Mouse (Mus musculus) midbrain, embryonic 10.5 days (tissue): ENCODE data around the gene Rsg1. TPM values are rescaled to one million over a fixed set of nuclear protein-coding genes. Genes with fewer than 3 reads are reported as not detected.
A peak's percentile ranks its signal among the peaks of the same experiment; 100 is the strongest.

Experiments used
- DNase-seq: peaks from one replicate; pipeline ENCODE4 v3.0.0-alpha.2; 2017; ENCODE audit warnings: low spot score
- H3K27ac ChIP-seq: fragments of 300-500 bp; sonication (generic); replicated peaks from 2 replicates; pipeline ENCODE4 v1.5.1; 2016; ENCODE audit warnings: mild to moderate bottlenecking
- H3K27me3 ChIP-seq: fragments of 300-500 bp; sonication (generic); 2 replicates; pipeline ENCODE4 v1.6.1; 2016; ENCODE audit warnings: low read depth, mild to moderate bottlenecking; ENCODE audit not compliant: poor library complexity, severe bottlenecking
- H3K36me3 ChIP-seq: fragments of 300-500 bp; sonication (generic); 2 replicates; pipeline ENCODE4 v1.6.1; 2016; ENCODE audit warnings: mild to moderate bottlenecking, moderate library complexity
- H3K4me1 ChIP-seq: fragments of 300-500 bp; sonication (generic); 2 replicates; pipeline ENCODE4 v1.6.1; 2016
- H3K4me3 ChIP-seq: fragments of 300-500 bp; sonication (generic); 2 replicates; pipeline ENCODE4 v1.5.1; 2016; ENCODE audit warnings: mild to moderate bottlenecking, moderate library complexity
- H3K9me3 ChIP-seq: fragments of 300-500 bp; sonication (generic); replicated peaks from 2 replicates; pipeline ENCODE4 v1.6.1; 2016; ENCODE audit warnings: mild to moderate bottlenecking
- WGBS: fragments of 180-500 bp; shearing (Covaris S2); methylation state at CpG from one replicate; pipeline ENCODE4 v1.1.7; 2016; 5-methylcytosine and 5-hydroxymethylcytosine counted together
- polyA plus RNA-seq: library from polyadenylated mRNA; unstranded; fragments of >200 nt; fragmentation: Nextera tagmentation; extraction: Ambion mirVana; gene quantifications from 2 replicates; pipeline ENCODE4 v1.2.1, GENCODE M21; 2016

Gene Rsg1
- polyA plus RNA-seq, 1 experiment from 2014 or later = 7.4 TPM

DNA sequence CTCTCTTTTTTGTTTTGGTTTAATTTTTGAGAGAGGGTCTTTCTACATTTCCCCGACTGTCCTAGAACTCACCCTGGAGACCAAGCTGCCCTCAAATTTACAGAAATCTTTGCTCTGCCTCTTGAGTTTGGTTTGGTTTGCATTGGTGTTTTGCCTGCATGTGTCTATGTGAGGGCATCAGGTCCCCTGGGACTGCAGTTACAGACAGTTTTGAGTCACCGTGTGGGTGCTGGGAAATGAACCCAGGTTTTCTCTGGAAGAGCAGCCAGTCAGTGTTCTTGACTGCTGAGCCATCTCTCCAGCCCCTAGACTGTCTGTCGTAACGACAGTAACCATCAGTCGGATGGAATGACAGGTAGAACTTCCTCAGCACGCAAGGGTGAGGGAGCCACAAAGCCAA, 19.2 kb upstream of the Rsg1 start:
- Histone ChIP-seq H3K9me3 (no peaks in the 10 kb centered on the region), H3K27me3 (no peaks in the 10 kb centered on the region), H3K4me1 (0 out of 2 replicates have a peak, but pooled peaks cover 3% of the 10 kb centered on the region), H3K27ac (no peak overlapping the region), H3K4me3 (no peak overlapping the region), H3K36me3 (peaks cover 96% of the 10 kb centered on the region)
- no peak for DNase-seq
- 93% methylated on average over 6 of the region's 6 CpGs for WGBS

- no peaks in the 10 kb centered on the region for H3K4me1 ChIP-seq
- H3K9me3 ChIP-seq = no peaks in the 10 kb centered on the region
- DNase-seq = no peak
- WGBS = 96% methylated on average over 13 of the region's 13 CpGs
- H3K4me3 ChIP-seq = no peak overlapping the region
- H3K36me3 ChIP-seq = peaks cover 99% of the 10 kb centered on the region
- no peaks in the 10 kb centered on the region for H3K27me3 ChIP-seq
- no peak overlapping the region for H3K27ac ChIP-seq
Observed at GRCm38 (mm10) chr4:141196981-141197685, 16.6 kb upstream of the Rsg1 start.

- H3K4me1 ChIP-seq = no peaks in the 10 kb centered on the region
- 91% methylated on average over 13 of the region's 13 CpGs for WGBS
- H3K27ac ChIP-seq = no peak overlapping the region
- H3K27me3 ChIP-seq = no peaks in the 10 kb centered on the region
- H3K4me3 ChIP-seq = no peak overlapping the region
- DNase-seq = no peak
- H3K36me3 ChIP-seq = peaks cover 100% of the 10 kb centered on the region
- no peaks in the 10 kb centered on the region for H3K9me3 ChIP-seq
Observed at GRCm38 (mm10) chr4:141197686-141198035, 16.1 kb upstream of the Rsg1 start.

GRCm38 (mm10) chr4:141200906-141201305, 12.8 kb upstream of the Rsg1 start:
- H3K27me3 ChIP-seq = no peaks in the 10 kb centered on the region
- H3K9me3 ChIP-seq = no peaks in the 10 kb centered on the region
- no peak overlapping the region for H3K27ac ChIP-seq
- H3K36me3 ChIP-seq = peaks cover 91% of the 10 kb centered on the region
- DNase-seq = no peak
- H3K4me1 ChIP-seq = no peaks in the 10 kb centered on the region
- 82% methylated on average over 11 of the region's 11 CpGs for whole genome bisulfite sequencing
- no peak overlapping the region for H3K4me3 ChIP-seq

DNA sequence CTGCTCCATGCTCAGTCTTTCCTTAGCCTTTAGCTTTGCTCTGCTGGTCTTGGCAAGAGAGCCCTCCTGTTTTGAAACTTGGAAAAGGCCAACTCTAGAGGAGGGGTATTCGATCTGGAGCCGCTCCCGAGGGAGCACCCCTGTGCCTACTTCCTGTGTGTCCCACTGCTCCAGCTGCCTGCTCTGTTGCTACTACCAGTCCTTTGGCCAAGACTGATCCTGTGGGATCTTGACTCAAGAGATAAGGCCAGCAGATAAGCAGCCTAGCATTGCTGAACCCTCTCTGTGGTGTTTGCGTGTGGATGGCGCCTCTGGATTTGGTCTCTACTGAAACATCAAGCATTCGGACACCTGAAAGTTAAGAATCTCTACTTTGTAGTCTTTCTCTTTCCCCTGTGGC, 11.6 kb upstream of the Rsg1 start:
- Histone ChIP-seq H3K9me3 (no peaks in the 10 kb centered on the region), H3K4me3 (no peak overlapping the region), H3K4me1 (no peaks in the 10 kb centered on the region), H3K27ac (no peak overlapping the region), H3K27me3 (no peaks in the 10 kb centered on the region), H3K36me3 (peaks cover 86% of the 10 kb centered on the region)
- WGBS = 96% methylated on average over 6 of the region's 6 CpGs
- DNase-seq = no peak

- DNase-seq = no peak
- no peaks in the 10 kb centered on the region for H3K27me3 ChIP-seq
Observed at GRCm38 (mm10) chr4:141204580-141205061, 9.1 kb upstream of the Rsg1 start.

GRCm38 (mm10) chr4:141207081-141207480, 6.7 kb upstream of the Rsg1 start:
- H3K27ac ChIP-seq = no peak overlapping the region
- 90% methylated on average over 5 of the region's 5 CpGs for WGBS
- DNase-seq = no peak
- H3K36me3 ChIP-seq = peaks cover 40% of the 10 kb centered on the region
- H3K4me3 ChIP-seq = no peak overlapping the region
- no peaks in the 10 kb centered on the region for H3K27me3 ChIP-seq
- peaks cover 6% of the 10 kb centered on the region; the same call in 1 of the 2 replicates for H3K4me1 ChIP-seq
- 0 out of 2 replicates have a peak, but pooled peaks cover 3% of the 10 kb centered on the region for H3K9me3 ChIP-seq

More at GRCm38 (mm10) chr4:141204580-141205061, 9.1 kb upstream of the Rsg1 start:
- H3K9me3 ChIP-seq = 0 out of 2 replicates have a peak, but pooled peaks cover 3% of the 10 kb centered on the region
- H3K27ac ChIP-seq = no peak overlapping the region
- H3K4me1 ChIP-seq = no peaks in the 10 kb centered on the region
- peaks cover 64% of the 10 kb centered on the region for H3K36me3 ChIP-seq
- H3K4me3 ChIP-seq = no peak overlapping the region
- 64% methylated on average over 4 of the region's 4 CpGs for WGBS

DNA sequence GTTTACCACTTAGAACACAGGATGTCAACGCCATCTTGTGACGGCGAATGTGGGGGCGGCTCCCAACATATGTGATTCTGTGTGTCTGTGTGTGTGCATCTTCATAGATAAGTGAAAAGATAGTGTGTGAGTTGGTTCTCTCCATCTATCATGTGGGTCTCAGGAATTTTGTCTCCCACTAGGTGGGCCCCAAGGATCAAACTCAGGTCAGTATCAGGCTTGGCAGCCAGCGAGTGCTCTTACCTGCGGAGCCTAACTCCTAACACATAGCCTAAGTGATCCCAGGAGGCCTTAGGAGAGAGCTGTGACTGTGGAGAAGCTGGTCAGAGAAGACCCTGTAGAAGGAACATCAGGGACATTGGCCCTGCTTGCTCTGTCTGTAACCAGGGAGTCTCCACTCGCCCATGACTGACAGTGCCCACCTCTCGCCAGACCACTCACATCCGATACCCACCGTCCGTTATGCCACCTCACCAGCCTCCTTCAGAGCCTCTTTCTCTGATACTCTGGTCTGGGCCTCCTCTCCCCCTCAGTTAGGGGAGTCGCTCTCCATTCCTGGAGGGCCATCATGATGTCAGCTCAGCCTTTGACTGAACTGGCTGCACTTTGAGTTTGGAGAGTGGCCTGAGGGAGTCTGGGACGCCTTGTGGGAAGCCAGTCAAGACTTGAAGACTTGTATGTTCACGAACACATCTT, 3.1 kb upstream of the Rsg1 start:
- Histone ChIP-seq H3K4me3 (peak overlapping the region; percentile 40), H3K27me3 (no peaks in the 10 kb centered on the region), H3K36me3 (peaks cover 11% of the 10 kb centered on the region), H3K4me1 (peaks cover 28% of the 10 kb centered on the region), H3K9me3 (0 out of 2 replicates have a peak, but pooled peaks cover 3% of the 10 kb centered on the region), H3K27ac (peak overlapping the region; percentile 64; the same call in 1 of the 2 replicates)
- no peak for DNase-seq
- 78% methylated on average over 14 of the region's 14 CpGs for WGBS

DNA sequence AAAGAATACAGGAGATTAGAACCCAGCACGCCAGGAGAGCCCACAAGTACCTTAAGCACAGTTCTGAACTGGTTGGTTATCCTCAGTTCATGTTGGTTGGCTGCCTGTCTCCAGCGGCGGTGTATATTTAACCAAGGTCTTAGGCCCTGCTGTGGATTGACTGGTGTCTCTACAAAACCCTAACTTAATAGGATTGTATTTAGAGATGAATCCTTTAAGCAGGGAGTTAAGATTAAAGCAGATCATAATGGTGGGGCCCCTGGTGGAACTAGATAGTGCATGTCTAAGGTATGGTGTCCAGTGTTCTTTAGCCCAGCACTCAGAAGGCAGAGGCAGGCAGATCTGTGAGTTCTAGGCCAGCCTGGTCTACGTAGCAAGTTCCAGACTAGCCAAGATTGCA, 2.1 kb upstream of the Rsg1 start:
- WGBS = 93% methylated on average over 4 of the region's 4 CpGs
- Histone ChIP-seq H3K4me1 (peaks cover 28% of the 10 kb centered on the region), H3K9me3 (0 out of 2 replicates have a peak, but pooled peaks cover 3% of the 10 kb centered on the region), H3K36me3 (peaks cover 8% of the 10 kb centered on the region), H3K27ac (no peak overlapping the region), H3K4me3 (no peak overlapping the region), H3K27me3 (no peaks in the 10 kb centered on the region)
- DNase-seq = no peak

DNA sequence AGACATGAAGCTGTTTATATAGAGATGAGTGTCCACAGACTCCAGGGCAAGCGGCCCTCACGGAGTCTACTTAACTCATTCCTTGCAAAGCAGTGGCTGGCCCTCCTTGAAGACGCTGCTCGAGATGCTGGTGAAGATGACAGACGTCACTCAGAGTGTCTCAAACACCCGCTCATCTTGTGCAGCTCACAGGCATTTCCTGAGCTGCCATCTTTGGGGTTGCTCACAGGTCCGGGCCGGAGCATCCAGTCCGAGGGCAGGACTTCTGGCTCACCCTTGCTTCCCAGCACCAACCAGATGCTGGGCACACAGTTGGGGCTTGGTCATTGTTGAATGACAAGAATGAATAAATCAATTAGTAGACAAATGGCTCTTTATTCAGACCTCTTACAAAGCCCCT, 864 bp upstream of the Rsg1 start:
- DNase-seq = no peak
- Histone ChIP-seq H3K27me3 (no peaks in the 10 kb centered on the region), H3K9me3 (no peaks in the 10 kb centered on the region), H3K4me3 (no peak overlapping the region), H3K4me1 (peaks cover 28% of the 10 kb centered on the region), H3K27ac (peak overlapping the region; percentile 86), H3K36me3 (no peaks in the 10 kb centered on the region)
- 83% methylated on average over 9 of the region's 9 CpGs for WGBS

DNA sequence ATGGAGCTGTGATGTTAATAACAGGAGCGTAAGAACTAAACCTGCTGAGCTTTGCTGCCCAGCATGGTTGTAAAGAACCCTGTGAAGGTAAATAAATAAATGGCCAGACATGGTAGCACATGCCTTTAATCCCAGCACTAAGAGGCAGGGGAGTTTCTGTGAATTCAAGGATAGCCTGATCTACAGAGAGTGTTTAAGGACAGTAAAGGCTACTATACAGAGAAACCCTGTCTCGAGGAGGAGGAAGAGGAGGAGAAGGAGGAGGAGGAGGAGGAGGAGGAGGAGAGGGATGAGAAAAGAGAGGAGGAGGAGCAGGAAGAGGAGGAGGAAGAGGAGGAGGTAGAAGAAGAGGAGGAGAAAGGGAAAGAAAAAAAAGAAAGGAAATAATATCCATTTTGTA, 414 bp upstream of the Rsg1 start:
- H3K36me3 ChIP-seq = no peaks in the 10 kb centered on the region
- H3K27me3 ChIP-seq = no peaks in the 10 kb centered on the region
- no peaks in the 10 kb centered on the region for H3K9me3 ChIP-seq
- H3K4me1 ChIP-seq = peaks cover 28% of the 10 kb centered on the region
- H3K4me3 ChIP-seq = peak overlapping the region; percentile 72
- DNase-seq = no peak
- WGBS = 45% methylated on average over 2 of the region's 2 CpGs
- H3K27ac ChIP-seq = peak overlapping the region; percentile 86

- WGBS = 3% methylated on average over 16 of the region's 16 CpGs
- peak overlapping the region; percentile 72 for H3K4me3 ChIP-seq
- DNase-seq = peak; percentile 55
Observed at GRCm38 (mm10) chr4:141214337-141214851, 638 bp downstream of the Rsg1 start.

More at GRCm38 (mm10) chr4:141214337-141214851, 638 bp downstream of the Rsg1 start:
- Histone ChIP-seq H3K4me1 (peaks cover 28% of the 10 kb centered on the region), H3K27me3 (no peaks in the 10 kb centered on the region), H3K27ac (peak overlapping the region; percentile 86), H3K36me3 (peaks cover under 1% of the 10 kb centered on the region; the same call in 1 of the 2 replicates), H3K9me3 (no peaks in the 10 kb centered on the region)
